Mouse (Mus musculus): ENCODE data around the gene Irf7. TPM values are rescaled to one million over a fixed set of nuclear protein-coding genes. Genes with fewer than 3 reads are reported as not detected.

The Irf7 gene
- polyA plus RNA-seq, 1 experiment from 2014 or later, result 12.8 TPM

MicroRNA genes within 50 kb of the gene (microRNA counts, 519-probe panel; counts per million panel counts)
- 3,558 counts per million, percentile 71 among the panel's probes with 10 or more counts for microRNA mmu-miR-210

Small RNAs within 50 kb of the gene (microRNA-seq; reads per million reads assigned to microRNA genes)
- gene Mir210, result 871 reads per million, percentile 75 among the genes with 10 or more reads in this experiment

Other genes starting within 250 kb of the Irf7 start
- gene Ifitm6, start 248.6 kb downstream of the Irf7 start, polyA plus RNA-seq (2015; fragmentation: Nextera tagmentation; extraction: Ambion mirVana), result 23.2 and 25.7 TPM in 2 replicates
- gene Gm17387, start 237.3 kb downstream of the Irf7 start, polyA plus RNA-seq (2015; fragmentation: Nextera tagmentation; extraction: Ambion mirVana), result not detected in 2 replicates
- 0.45 and 0.46 TPM in 2 replicates for gene B4galnt4, start 205.4 kb downstream of the Irf7 start, polyA plus RNA-seq (2015; fragmentation: Nextera tagmentation; extraction: Ambion mirVana)
- gene Pkp3, start 188.3 kb downstream of the Irf7 start, polyA plus RNA-seq (2015; fragmentation: Nextera tagmentation; extraction: Ambion mirVana), result 0.54 and 0.84 TPM in 2 replicates
- gene Sigirr, start 165.9 kb downstream of the Irf7 start, polyA plus RNA-seq (2015; fragmentation: Nextera tagmentation; extraction: Ambion mirVana), result 22.1 and 28.1 TPM in 2 replicates
- 0.99 and 1.5 TPM in 2 replicates for gene Ano9, start 148.7 kb downstream of the Irf7 start, polyA plus RNA-seq (2015; fragmentation: Nextera tagmentation; extraction: Ambion mirVana)
- 138 and 140 TPM in 2 replicates for gene Ptdss2, start 144.1 kb downstream of the Irf7 start, polyA plus RNA-seq (2015; fragmentation: Nextera tagmentation; extraction: Ambion mirVana)
- 64.3 and 76.1 TPM in 2 replicates for gene Rnh1, start 93.6 kb downstream of the Irf7 start, polyA plus RNA-seq (2015; fragmentation: Nextera tagmentation; extraction: Ambion mirVana)
- 83.0 and 98.2 TPM in 2 replicates for gene Hras, start 72.5 kb downstream of the Irf7 start, polyA plus RNA-seq (2015; fragmentation: Nextera tagmentation; extraction: Ambion mirVana)
- gene Lrrc56, start 72.3 kb downstream of the Irf7 start, polyA plus RNA-seq (2015; fragmentation: Nextera tagmentation; extraction: Ambion mirVana), result 11.0 and 12.1 TPM in 2 replicates
- gene Lmntd2, start 52.4 kb downstream of the Irf7 start, polyA plus RNA-seq (2015; fragmentation: Nextera tagmentation; extraction: Ambion mirVana), result 0.60 and 0.91 TPM in 2 replicates
- 27.3 and 33.4 TPM in 2 replicates for gene Rassf7, start 50.6 kb downstream of the Irf7 start, polyA plus RNA-seq (2015; fragmentation: Nextera tagmentation; extraction: Ambion mirVana)
- gene Phrf1, start 37.7 kb downstream of the Irf7 start, polyA plus RNA-seq (2015; fragmentation: Nextera tagmentation; extraction: Ambion mirVana), result 26.7 and 32.6 TPM in 2 replicates
- 0.46 and 0.47 TPM in 2 replicates for gene Cdhr5, start 10.3 kb upstream of the Irf7 start, polyA plus RNA-seq (2015; fragmentation: Nextera tagmentation; extraction: Ambion mirVana)
- gene Sct, start 12.7 kb upstream of the Irf7 start, polyA plus RNA-seq (2015; fragmentation: Nextera tagmentation; extraction: Ambion mirVana), result 0.35 and 0.47 TPM in 2 replicates
- not detected in 2 replicates for gene Drd4, start 25.5 kb upstream of the Irf7 start, polyA plus RNA-seq (2015; fragmentation: Nextera tagmentation; extraction: Ambion mirVana)
- gene Deaf1, start 61.2 kb upstream of the Irf7 start, polyA plus RNA-seq (2015; fragmentation: Nextera tagmentation; extraction: Ambion mirVana), result 13.4 and 16.9 TPM in 2 replicates
- gene Tmem80, start 61.3 kb upstream of the Irf7 start, polyA plus RNA-seq (2015; fragmentation: Nextera tagmentation; extraction: Ambion mirVana), result 14.8 and 15.8 TPM in 2 replicates
- gene Eps8l2, start 72.4 kb upstream of the Irf7 start, polyA plus RNA-seq (2015; fragmentation: Nextera tagmentation; extraction: Ambion mirVana), result 16.6 and 24.3 TPM in 2 replicates
- 409 and 415 TPM in 2 replicates for gene Taldo1, start 125.7 kb upstream of the Irf7 start, polyA plus RNA-seq (2015; fragmentation: Nextera tagmentation; extraction: Ambion mirVana)
- 15.0 and 15.7 TPM in 2 replicates for gene Gatd1, start 147.7 kb upstream of the Irf7 start, polyA plus RNA-seq (2015; fragmentation: Nextera tagmentation; extraction: Ambion mirVana)
- not detected in 2 replicates for gene Cend1, start 163.0 kb upstream of the Irf7 start, polyA plus RNA-seq (2015; fragmentation: Nextera tagmentation; extraction: Ambion mirVana)
- gene Slc25a22, start 171.4 kb upstream of the Irf7 start, polyA plus RNA-seq (2015; fragmentation: Nextera tagmentation; extraction: Ambion mirVana), result 18.7 and 20.5 TPM in 2 replicates
- 10.3 and 10.7 TPM in 2 replicates for gene Pidd1, start 177.5 kb upstream of the Irf7 start, polyA plus RNA-seq (2015; fragmentation: Nextera tagmentation; extraction: Ambion mirVana)
- 591 and 741 TPM in 2 replicates for gene Rplp2, start 180.9 kb upstream of the Irf7 start, polyA plus RNA-seq (2015; fragmentation: Nextera tagmentation; extraction: Ambion mirVana)
- 13.9 and 15.3 TPM in 2 replicates for gene Pnpla2, start 188.7 kb upstream of the Irf7 start, polyA plus RNA-seq (2015; fragmentation: Nextera tagmentation; extraction: Ambion mirVana)
- 3.9 and 5.2 TPM in 2 replicates for gene Cracr2b, start 194.6 kb upstream of the Irf7 start, polyA plus RNA-seq (2015; fragmentation: Nextera tagmentation; extraction: Ambion mirVana)
- 5.0 and 6.3 TPM in 2 replicates for gene Cd151, start 200.9 kb upstream of the Irf7 start, polyA plus RNA-seq (2015; fragmentation: Nextera tagmentation; extraction: Ambion mirVana)
- gene Polr2l, start 208.7 kb upstream of the Irf7 start, polyA plus RNA-seq (2015; fragmentation: Nextera tagmentation; extraction: Ambion mirVana), result 41.7 and 43.9 TPM in 2 replicates
- 47.7 and 55.0 TPM in 2 replicates for gene Tspan4, start 208.8 kb upstream of the Irf7 start, polyA plus RNA-seq (2015; fragmentation: Nextera tagmentation; extraction: Ambion mirVana)

Data from liver, embryonic 15.5 days (tissue).